Mouse (Mus musculus): ENCODE data around the gene Dhx32.
"Not testable (repeated sequence)": the region's sequence is repeated elsewhere in the genome, so short reads cannot be mapped to it uniquely, and the experiment has no call there.

Gene Dhx32

GRCm38 (mm10) chr7:133724844-133725243, 57.7 kb downstream of the Dhx32 start:
- no peak for DNase-seq

- no peak for DNase-seq
These were observed 61.9 kb downstream of the Dhx32 start for GRCm38 (mm10) chr7:133720616-133721015.

- no peak for DNase-seq
These were observed 63.9 kb downstream of the Dhx32 start for GRCm38 (mm10) chr7:133718580-133718979.

- DNase-seq = no peak
These were observed 67.1 kb downstream of the Dhx32 start for GRCm38 (mm10) chr7:133715387-133715786.

GRCm38 (mm10) chr7:133707301-133707700, 75.2 kb downstream of the Dhx32 start:
- no peak for DNase-seq

- no peak for DNase-seq
These were observed 78.6 kb downstream of the Dhx32 start for GRCm38 (mm10) chr7:133703906-133704305.

GRCm38 (mm10) chr7:133702333-133702732, 80.2 kb downstream of the Dhx32 start:
- DNase-seq = no peak

GRCm38 (mm10) chr7:133701366-133701765, 81.2 kb downstream of the Dhx32 start:
- DNase-seq = no peak

- DNase-seq = no peak
These were observed 82.6 kb downstream of the Dhx32 start for GRCm38 (mm10) chr7:133699885-133700284.

GRCm38 (mm10) chr7:133698021-133698709, 84.4 kb downstream of the Dhx32 start:
- no peak for DNase-seq

GRCm38 (mm10) chr7:133685644-133686043, 96.9 kb downstream of the Dhx32 start:
- DNase-seq = not testable (repeated sequence)

- no peak for DNase-seq
These were observed 97.8 kb downstream of the Dhx32 start for GRCm38 (mm10) chr7:133684701-133685100.

- no peak for DNase-seq
These were observed 98.4 kb downstream of the Dhx32 start for GRCm38 (mm10) chr7:133684110-133684509.

- DNase-seq = no peak
These were observed 98.9 kb downstream of the Dhx32 start for GRCm38 (mm10) chr7:133683626-133684025.

GRCm38 (mm10) chr7:133679961-133680360, 102.6 kb downstream of the Dhx32 start, which contains the start of gene Mmp21:
Gene Mmp21 (minus strand): TSS chr7:133680061.
- DNase-seq = no peak

- DNase-seq = peak in 1 of 2 experiments; percentile 14
These were observed 103.1 kb downstream of the Dhx32 start for GRCm38 (mm10) chr7:133679439-133679838.

- DNase-seq = no peak
These were observed 103.8 kb downstream of the Dhx32 start for GRCm38 (mm10) chr7:133678716-133679115.

- peak in 1 of 2 experiments; percentile 19 for DNase-seq
These were observed 106.5 kb downstream of the Dhx32 start for GRCm38 (mm10) chr7:133676002-133676401.
